Mouse (Mus musculus) heart, adult 2 months (tissue): ENCODE measurements around the gene Col2a1.

ENCODE experiments used
- CTCF ChIP-seq: fragments of 200-600 bp; IDR thresholded peaks from 2 replicates; pipeline ENCODE4 v1.8.1; 2022; ENCODE audit warnings: antibody characterized with exemption, mild to moderate bottlenecking, moderate library complexity
- POLR2A ChIP-seq: fragments of 200-500 bp; IDR thresholded peaks from 2 replicates; pipeline ENCODE4 v1.6.1; 2011; ENCODE audit warnings: mild to moderate bottlenecking, low read depth, low read length, control low read depth; ENCODE audit not compliant: insufficient read depth

GRCm38 (mm10) chr15:97952889-97953189 lies 51.7 kb downstream of the Col2a1 start:
- TF ChIP-seq POLR2A, result no peak
- no peak for TF ChIP-seq CTCF
